Mouse (Mus musculus) spleen, adult 2 months (tissue): ENCODE measurements at regions not wholly inside any gene's neighbourhood (a gene's known extent, or its start where the extent isn't known, plus 50 kb on each side); places are given as distances from the start of the nearest gene placed in this dataset.

Experiments used
- CTCF ChIP-seq: fragments of 200-500 bp; IDR thresholded peaks from 2 replicates; pipeline ENCODE4 v1.5.1; 2011; ENCODE audit warnings: mild to moderate bottlenecking, inconsistent platforms; ENCODE audit not compliant: insufficient read depth, insufficient read length, insufficient replicate concordance; ENCODE audit errors: extremely low read depth
- POLR2A ChIP-seq: fragments of 200-500 bp; IDR thresholded peaks from 2 replicates; pipeline ENCODE4 v1.6.1; 2011; ENCODE audit warnings: low read depth, low read length, inconsistent platforms

DNA sequence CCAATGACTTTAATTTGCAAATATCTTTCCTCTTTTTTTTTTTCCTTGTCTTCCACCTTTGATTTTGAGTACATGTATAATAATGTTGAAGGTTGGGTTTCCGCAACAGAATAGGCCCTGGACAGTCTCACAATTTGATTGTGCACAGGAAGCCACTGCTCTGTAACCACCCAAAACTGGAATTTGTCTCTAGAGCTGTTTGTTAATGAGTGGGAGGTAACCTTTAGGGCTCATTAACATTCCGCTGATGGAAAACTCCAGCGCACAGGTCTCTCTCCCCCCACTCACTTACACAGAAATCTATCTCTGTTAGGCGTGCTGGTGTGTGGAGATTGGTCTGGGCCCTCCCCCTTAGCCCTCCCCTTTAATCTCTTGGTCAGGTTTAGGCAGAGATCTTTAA, 78.5 kb upstream of the Pmfbp1 start:
- TF ChIP-seq POLR2A (no peak), CTCF (no peak)
